Mouse (Mus musculus) duodenum, adult 2 months (tissue): ENCODE results near the gene Foxb2. TPM values are rescaled to one million over a fixed set of nuclear protein-coding genes. Genes with fewer than 3 reads are reported as not detected.

Experiments
- polyA plus RNA-seq: library from polyadenylated mRNA; depleted of rRNA; stranded (reverse); fragments of >200 nt; gene quantifications from 2 replicates; pipeline ENCODE4 v1.2.3, GENCODE M21; 2012; ENCODE audit warnings: low replicate concordance; rRNA removed

Foxb2 gene
- polyA plus RNA-seq: not detected in 2 replicates

DNA sequence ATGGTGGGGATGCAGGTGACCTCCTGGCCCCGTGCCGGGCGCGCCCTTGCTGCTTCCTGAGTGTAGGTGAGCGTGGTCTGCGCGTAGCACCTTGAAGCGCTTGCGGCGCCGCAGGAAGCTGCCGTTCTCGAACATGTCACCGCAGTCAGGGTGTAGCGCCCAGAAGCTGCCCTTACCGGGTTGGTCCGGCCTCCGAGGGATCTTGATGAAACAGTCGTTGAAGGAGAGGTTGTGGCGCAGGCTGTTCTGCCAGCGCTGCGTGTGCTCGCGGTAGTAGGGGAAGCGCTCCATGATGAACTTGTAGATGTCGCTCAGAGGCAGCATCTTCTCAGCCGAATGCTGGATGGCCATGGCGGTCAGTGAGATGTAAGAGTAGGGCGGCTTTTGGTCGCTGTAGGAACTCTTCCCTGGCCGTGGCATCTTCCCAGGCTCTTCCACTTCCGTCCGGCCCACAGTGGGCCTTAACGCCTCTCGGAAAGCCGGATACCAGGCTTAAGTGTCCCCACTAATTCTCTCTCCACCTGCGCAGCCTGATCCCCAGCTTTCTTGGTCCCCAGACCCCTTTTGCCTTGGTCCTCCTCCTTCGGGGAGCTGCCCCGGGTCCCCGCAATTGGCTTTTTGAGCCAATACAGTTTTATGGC lies at the start of gene Foxb2:
Foxb2 (minus strand) TSS at position 585 of the 641 bp plus-strand sequence.

Other genes starting within 250 kb of the Foxb2 start
- 0.29 and 0.38 TPM in 2 replicates for gene Vps13a, start 92.9 kb downstream of the Foxb2 start, polyA plus RNA-seq
- gene Prune2, start 82.3 kb upstream of the Foxb2 start, polyA plus RNA-seq: 0.26 and 0.35 TPM in 2 replicates